Mouse (Mus musculus): ENCODE results near the gene Mtnr1a.

Gene Mtnr1a

GRCm38 (mm10) chr8:45110064-45110812, 41.3 kb downstream of the Mtnr1a start:
- no peak for DNase-seq

DNA sequence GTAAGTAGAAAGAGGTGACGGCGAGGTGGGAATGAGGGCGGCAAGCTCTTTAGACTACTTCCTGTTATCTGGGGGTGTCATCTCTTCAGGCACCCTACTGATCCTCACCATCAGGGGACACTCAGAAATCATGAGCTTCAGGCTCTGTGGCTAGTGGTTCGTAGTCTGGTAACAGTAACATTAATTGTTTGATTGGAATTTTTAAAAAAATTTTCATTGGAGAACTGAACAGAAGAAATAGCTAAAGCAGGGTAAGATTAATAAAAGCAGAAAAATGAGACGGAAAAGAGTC, 41.8 kb downstream of the Mtnr1a start:
- no peak for DNase-seq

- no peak for DNase-seq
Observed at GRCm38 (mm10) chr8:45111820-45112219, 42.9 kb downstream of the Mtnr1a start.

DNA sequence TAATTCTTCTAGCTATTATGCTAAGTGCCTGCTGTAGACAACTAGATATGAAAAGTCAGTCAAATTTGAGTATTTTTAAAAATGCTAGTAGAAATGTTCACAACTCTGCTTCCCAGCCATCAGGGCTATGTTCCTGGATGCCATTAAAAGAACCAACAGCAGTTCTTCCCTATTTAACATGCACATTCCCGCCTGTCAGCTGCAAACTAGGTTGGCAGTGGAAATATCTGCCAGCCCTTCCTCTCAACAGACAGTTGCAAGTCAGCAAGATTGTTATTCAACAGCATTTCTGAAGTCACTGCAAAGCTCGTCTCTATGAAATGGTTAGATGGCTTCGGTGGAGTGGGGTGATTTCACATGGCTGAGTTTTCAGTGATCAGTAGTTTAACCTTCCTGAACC, 48.7 kb downstream of the Mtnr1a start:
- DNase-seq: no peak

GRCm38 (mm10) chr8:45125680-45126079, 56.7 kb downstream of the Mtnr1a start:
- no peak for DNase-seq
